Mouse (Mus musculus) heart, embryonic 12.5 days (tissue): ENCODE measurements at regions not wholly inside any gene's neighbourhood (a gene's known extent, or its start where the extent isn't known, plus 50 kb on each side); places are given as distances from the start of the nearest gene placed in this dataset.

Source experiments
- ATAC-seq: fragments of 200-750 bp; cut with Nextera tagmentation; 2 replicates; pipeline ENCODE4 v1.8.0; 2017; ENCODE audit warnings: moderate TSS enrichment, moderate library complexity; ENCODE audit not compliant: insufficient number of reproducible peaks, low FRiP score
- H3K27ac ChIP-seq: fragments of 300-500 bp; sonication (generic); 2 replicates; pipeline ENCODE4 v1.5.1; 2016; ENCODE audit warnings: mild to moderate bottlenecking, moderate library complexity; ENCODE audit not compliant: poor library complexity, severe bottlenecking
- H3K27me3 ChIP-seq: fragments of 300-500 bp; sonication (generic); replicated peaks from 2 replicates; pipeline ENCODE4 v1.6.1; 2016; ENCODE audit warnings: mild to moderate bottlenecking, moderate library complexity
- H3K36me3 ChIP-seq: fragments of 300-500 bp; sonication (generic); 2 replicates; pipeline ENCODE4 v1.6.1; 2016; ENCODE audit warnings: mild to moderate bottlenecking, moderate library complexity
- H3K4me1 ChIP-seq: fragments of 300-500 bp; sonication (generic); replicated peaks from 2 replicates; pipeline ENCODE4 v1.6.1; 2016; ENCODE audit warnings: mild to moderate bottlenecking
- H3K4me2 ChIP-seq: fragments of 300-500 bp; sonication (generic); 2 replicates; pipeline ENCODE4 v1.6.1; 2016; ENCODE audit warnings: mild to moderate bottlenecking, moderate library complexity
- H3K4me3 ChIP-seq: fragments of 300-500 bp; sonication (generic); 2 replicates; pipeline ENCODE4 v1.5.1; 2016; ENCODE audit warnings: mild to moderate bottlenecking
- H3K9ac ChIP-seq: fragments of 300-500 bp; sonication (generic); 2 replicates; pipeline ENCODE4 v1.6.1; 2016; ENCODE audit warnings: mild to moderate bottlenecking, moderate library complexity
- H3K9me3 ChIP-seq: fragments of 300-500 bp; sonication (generic); replicated peaks from 2 replicates; pipeline ENCODE4 v1.6.1; 2016; ENCODE audit warnings: mild to moderate bottlenecking, moderate library complexity
- WGBS: fragments of 180-500 bp; shearing (Covaris S2); methylation state at CpG from one replicate; pipeline ENCODE4 v1.1.7; 2016; 5-methylcytosine and 5-hydroxymethylcytosine counted together

DNA sequence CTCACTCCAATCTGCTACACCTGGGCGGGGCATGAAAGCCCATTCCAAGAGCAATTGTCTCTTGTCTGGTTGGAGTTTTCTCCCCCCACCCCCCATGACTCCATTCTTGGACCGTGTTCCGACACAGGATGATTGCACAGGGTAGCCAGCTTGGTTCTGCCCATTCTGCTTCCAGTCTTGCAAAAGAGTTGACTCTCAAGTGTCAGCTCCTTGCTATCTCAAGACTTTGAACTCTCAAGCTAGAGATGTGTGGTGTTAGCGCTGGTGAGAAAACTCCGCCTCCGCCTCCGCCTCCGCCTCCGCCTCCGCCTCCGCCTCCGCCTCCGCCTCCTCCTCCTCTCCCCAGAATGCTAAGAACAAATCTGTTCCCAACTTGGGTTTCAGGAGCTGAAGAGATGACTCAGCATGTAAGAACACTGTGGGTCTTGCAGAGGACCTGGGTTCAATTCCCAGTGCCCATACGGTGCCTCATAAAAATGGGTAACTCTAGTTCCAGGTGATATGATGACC is 135.1 kb downstream of the Bcat1 start:
- 86% methylated on average over 14 of the region's 14 CpGs for WGBS
- Histone ChIP-seq H3K9me3 (no peaks in the 10 kb centered on the region), H3K4me1 (no peaks in the 10 kb centered on the region), H3K27me3 (no peaks in the 10 kb centered on the region), H3K4me2 (no peak overlapping the region), H3K27ac (no peak overlapping the region), H3K9ac (no peak overlapping the region), H3K36me3 (no peaks in the 10 kb centered on the region), H3K4me3 (no peak overlapping the region)
- no peak for ATAC-seq

DNA sequence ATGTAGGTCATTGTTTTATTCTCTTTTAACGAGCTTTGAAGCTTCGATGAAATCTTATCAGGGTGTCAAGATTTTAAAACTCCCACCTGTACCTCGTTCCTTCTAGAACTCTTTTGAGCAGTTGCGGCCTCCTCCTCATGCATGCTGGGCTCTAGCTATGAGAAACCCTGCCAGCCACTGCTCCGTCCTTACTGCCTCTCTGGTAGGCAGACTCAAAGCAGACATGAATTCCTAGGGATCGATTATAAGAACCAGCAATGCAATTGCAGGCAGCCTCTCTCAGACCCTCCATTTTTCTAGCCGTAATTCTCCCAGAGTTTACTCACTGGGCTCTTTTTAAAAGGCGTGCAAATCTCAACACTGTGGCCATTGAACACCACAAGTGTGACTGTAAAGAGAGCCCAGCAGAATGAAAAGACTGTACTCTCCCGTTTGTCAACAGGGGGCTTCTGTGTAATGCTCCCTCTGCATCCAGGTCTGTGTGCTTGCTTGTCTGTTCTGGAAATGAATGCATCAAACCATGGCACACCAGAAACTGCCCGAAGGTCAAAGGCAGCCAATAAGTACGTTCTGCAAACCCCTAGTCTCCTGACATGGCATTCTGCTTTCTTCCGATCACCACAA is 137.3 kb downstream of the Bcat1 start:
- no peak for ATAC-seq
- no peak overlapping the region for H3K9ac ChIP-seq
- H3K36me3 ChIP-seq: no peaks in the 10 kb centered on the region
- H3K27me3 ChIP-seq: no peaks in the 10 kb centered on the region
- H3K4me1 ChIP-seq: no peaks in the 10 kb centered on the region
- no peak overlapping the region for H3K27ac ChIP-seq
- WGBS: 76% methylated on average over 12 of the region's 12 CpGs
- H3K9me3 ChIP-seq: no peaks in the 10 kb centered on the region
- H3K4me3 ChIP-seq: no peak overlapping the region
- no peak overlapping the region for H3K4me2 ChIP-seq

DNA sequence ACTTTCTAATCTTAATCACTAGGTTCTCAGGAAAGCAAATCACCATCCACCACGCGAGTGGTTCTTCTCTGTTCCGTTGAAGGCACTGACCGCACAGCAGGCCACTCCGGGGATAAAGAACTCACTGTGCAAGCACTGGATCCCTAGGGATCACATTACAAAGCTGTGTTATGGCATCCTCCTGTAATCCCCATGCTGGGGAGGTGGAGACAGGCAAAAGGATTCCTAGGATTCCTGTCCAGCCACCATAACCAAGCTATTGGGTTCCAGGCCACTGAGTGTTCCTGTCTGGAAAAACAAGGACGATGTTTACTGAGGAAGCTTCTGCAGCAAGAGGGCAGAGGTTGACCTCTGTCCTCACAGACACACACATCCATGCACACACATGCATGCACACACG is 138.8 kb downstream of the Bcat1 start:
- Histone ChIP-seq H3K4me3 (no peak overlapping the region), H3K36me3 (no peaks in the 10 kb centered on the region), H3K27me3 (no peaks in the 10 kb centered on the region), H3K27ac (no peak overlapping the region), H3K9ac (no peak overlapping the region), H3K4me1 (no peaks in the 10 kb centered on the region), H3K4me2 (no peak overlapping the region), H3K9me3 (peaks cover 7% of the 10 kb centered on the region; the same call in 1 of the 2 replicates)
- no peak for ATAC-seq
- 66% methylated on average over 7 of the region's 7 CpGs for WGBS

DNA sequence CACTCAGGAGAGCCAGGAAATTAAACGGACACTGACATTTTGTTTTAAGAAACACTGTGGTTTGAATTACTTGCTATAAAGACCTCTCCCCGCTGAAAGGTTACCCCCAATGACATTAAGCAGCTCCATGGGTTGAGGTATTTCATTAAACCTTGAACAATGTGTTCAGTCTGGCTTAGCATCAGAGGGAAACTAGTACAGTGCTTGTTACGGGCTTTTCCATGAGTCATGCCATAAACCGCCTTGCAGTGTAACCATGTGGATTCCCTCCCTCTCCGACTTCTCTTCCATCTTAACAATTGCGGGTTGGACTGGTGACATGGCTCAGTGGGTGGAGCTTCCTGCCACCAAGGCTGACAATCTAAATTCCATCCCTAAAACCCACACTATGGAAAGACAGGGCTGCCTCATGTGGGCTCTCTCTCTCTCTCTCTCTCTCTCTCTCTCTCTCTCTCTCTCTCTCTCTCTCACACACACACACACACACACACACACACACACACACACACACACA is 142.2 kb downstream of the Bcat1 start:
- 68% methylated on average over 6 of the region's 6 CpGs for WGBS
- H3K27ac ChIP-seq: no peak overlapping the region
- H3K4me1 ChIP-seq: no peaks in the 10 kb centered on the region
- no peak for ATAC-seq
- H3K4me2 ChIP-seq: no peak overlapping the region
- no peak overlapping the region for H3K4me3 ChIP-seq
- H3K27me3 ChIP-seq: no peaks in the 10 kb centered on the region
- no peak overlapping the region for H3K9ac ChIP-seq
- peaks cover 7% of the 10 kb centered on the region; the same call in 1 of the 2 replicates for H3K9me3 ChIP-seq
- no peaks in the 10 kb centered on the region for H3K36me3 ChIP-seq

DNA sequence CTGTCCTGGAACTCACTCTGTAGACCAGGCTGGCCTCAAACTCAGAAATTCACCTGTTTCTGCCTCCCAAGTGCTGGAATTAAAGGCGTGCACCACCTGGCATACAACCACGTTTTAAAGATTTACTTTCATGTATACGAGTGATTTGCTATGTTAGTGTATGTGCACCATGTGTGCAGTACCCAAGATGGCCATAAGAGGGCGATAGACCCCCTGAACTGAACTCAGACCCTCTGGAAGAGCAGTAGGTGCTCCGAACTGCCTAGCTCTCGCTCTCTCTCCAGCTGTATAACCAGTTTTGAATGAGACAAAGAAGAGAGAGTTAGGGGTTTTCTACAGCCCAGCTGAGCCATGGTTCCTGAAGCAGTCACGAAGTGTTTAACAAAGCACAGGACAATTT is 143.6 kb downstream of the Bcat1 start:
- Histone ChIP-seq H3K27me3 (no peaks in the 10 kb centered on the region), H3K4me1 (no peaks in the 10 kb centered on the region)
- WGBS: 79% methylated on average over 7 of the region's 7 CpGs

DNA sequence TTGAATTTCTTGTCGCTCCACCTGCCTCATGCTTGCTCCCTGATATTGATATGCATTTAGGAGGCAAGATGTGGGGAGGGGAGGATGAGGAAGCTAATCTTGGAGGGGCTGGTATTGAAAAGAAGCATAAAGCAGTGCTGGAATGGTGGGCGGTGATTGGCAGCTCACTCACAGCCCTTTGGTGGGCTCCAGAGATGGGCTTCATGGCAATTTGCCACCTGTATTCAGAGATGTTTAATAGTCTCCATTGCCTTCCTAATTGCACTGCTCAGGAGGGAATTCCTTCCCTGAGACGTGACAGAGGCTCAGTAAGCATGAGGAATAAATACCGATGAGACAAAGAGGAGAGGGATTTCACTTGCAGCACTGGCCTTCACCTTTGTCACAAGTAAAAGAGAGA is 146.0 kb downstream of the Bcat1 start:
- H3K4me2 ChIP-seq: no peak overlapping the region
- ATAC-seq: no peak
- H3K4me3 ChIP-seq: no peak overlapping the region
- H3K36me3 ChIP-seq: no peaks in the 10 kb centered on the region
- H3K27ac ChIP-seq: no peak overlapping the region
- no peaks in the 10 kb centered on the region for H3K27me3 ChIP-seq
- WGBS: 82% methylated on average over 4 of the region's 4 CpGs
- no peaks in the 10 kb centered on the region for H3K4me1 ChIP-seq
- H3K9ac ChIP-seq: no peak overlapping the region
- H3K9me3 ChIP-seq: peaks cover 7% of the 10 kb centered on the region; the same call in 1 of the 2 replicates

More for the DNA sequence above, 143.6 kb downstream of the Bcat1 start:
- Histone ChIP-seq H3K9me3 (peaks cover 7% of the 10 kb centered on the region; the same call in 1 of the 2 replicates), H3K27ac (no peak overlapping the region), H3K36me3 (no peaks in the 10 kb centered on the region), H3K4me3 (no peak overlapping the region), H3K9ac (no peak overlapping the region), H3K4me2 (no peak overlapping the region)
- no peak for ATAC-seq

DNA sequence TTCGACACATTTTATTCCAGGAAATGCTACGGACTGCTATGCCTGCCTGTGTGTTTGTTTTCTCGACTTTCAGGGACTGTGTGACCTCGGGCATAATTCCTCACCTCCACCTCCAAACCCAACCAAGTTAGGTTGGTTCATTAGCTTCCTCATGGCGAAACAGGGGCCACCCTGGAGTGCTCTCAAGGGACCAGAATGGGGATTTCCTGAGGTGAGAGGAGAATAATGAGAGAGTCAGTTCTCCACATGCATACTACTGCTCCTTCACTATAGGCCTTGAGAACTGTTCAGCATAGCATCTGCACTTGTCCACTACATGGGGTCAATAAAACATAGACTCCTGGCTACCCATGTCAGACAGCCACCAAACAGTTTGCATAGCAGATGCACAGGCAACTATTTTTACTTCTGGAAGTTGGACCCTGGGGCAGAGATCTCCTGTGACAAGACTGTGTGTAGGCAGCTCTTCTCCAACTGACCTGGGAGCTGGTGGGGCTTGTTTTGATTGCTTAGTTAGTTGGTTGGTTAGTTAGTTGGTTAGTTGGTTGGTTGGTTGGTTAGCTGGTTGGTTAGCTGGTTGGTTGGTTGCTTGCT is 146.6 kb downstream of the Bcat1 start:
- no peaks in the 10 kb centered on the region for H3K36me3 ChIP-seq
- no peak overlapping the region for H3K27ac ChIP-seq
- WGBS: 68% methylated on average over 5 of the region's 5 CpGs
- no peak overlapping the region for H3K9ac ChIP-seq
- H3K4me2 ChIP-seq: no peak overlapping the region
- H3K4me1 ChIP-seq: no peaks in the 10 kb centered on the region
- H3K4me3 ChIP-seq: no peak overlapping the region
- ATAC-seq: no peak
- no peaks in the 10 kb centered on the region for H3K27me3 ChIP-seq
- H3K9me3 ChIP-seq: peaks cover 7% of the 10 kb centered on the region; the same call in 1 of the 2 replicates

DNA sequence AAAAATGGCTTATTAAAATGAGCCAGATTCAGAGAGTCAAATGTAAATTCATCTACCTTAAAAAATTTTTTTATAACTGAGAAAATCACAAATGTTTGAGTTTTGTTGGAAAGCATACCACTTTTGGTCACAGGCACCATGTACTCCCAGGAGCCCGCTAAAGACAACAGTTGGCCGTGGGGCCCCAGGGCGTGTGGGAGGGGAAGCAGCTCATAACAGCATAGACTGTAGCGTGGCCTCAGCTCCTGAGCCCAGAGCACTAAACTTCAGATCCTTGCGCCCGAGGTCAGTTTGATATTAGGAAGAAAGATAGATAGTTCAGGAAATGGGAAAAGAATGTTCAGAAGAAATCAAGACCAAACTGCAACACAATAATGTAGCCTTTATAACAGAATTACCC is 145.8 kb upstream of the Sox5 start:
- H3K27me3 ChIP-seq: no peaks in the 10 kb centered on the region
- no peak for ATAC-seq
- WGBS: 56% methylated on average over 6 of the region's 6 CpGs
- H3K4me1 ChIP-seq: no peaks in the 10 kb centered on the region
- no peak overlapping the region for H3K9ac ChIP-seq
- H3K4me3 ChIP-seq: no peak overlapping the region
- peaks cover 3% of the 10 kb centered on the region; the same call in 1 of the 2 replicates for H3K9me3 ChIP-seq
- H3K4me2 ChIP-seq: no peak overlapping the region
- H3K27ac ChIP-seq: no peak overlapping the region
- no peaks in the 10 kb centered on the region for H3K36me3 ChIP-seq

DNA sequence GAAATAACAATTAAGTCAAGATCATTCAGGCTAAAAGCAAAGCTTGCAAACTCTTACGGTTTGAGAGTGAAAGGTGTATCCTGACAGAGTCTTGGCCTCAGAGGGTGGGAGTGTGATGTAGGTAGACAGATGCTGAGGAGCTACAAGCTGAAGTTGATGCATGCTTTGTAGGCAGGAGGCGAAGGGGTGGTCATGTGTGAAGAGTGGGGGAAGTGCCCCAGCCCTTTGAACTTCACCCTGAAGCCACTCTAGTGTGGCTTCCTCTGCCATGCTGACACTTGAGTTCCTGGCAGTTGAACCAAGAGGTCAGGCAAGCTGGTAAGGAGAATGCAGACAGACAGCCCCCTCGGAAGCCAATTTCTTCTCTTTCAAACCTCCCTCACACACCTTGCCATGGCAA is 141.0 kb upstream of the Sox5 start:
- no peaks in the 10 kb centered on the region for H3K36me3 ChIP-seq
- no peaks in the 10 kb centered on the region for H3K9me3 ChIP-seq
- peaks cover 4% of the 10 kb centered on the region for H3K4me1 ChIP-seq
- no peak for ATAC-seq
- no peak overlapping the region for H3K4me2 ChIP-seq
- H3K4me3 ChIP-seq: no peak overlapping the region
- H3K27ac ChIP-seq: no peak overlapping the region
- no peak overlapping the region for H3K9ac ChIP-seq
- WGBS: 77% methylated on average over 3 of the region's 3 CpGs
- no peaks in the 10 kb centered on the region for H3K27me3 ChIP-seq

DNA sequence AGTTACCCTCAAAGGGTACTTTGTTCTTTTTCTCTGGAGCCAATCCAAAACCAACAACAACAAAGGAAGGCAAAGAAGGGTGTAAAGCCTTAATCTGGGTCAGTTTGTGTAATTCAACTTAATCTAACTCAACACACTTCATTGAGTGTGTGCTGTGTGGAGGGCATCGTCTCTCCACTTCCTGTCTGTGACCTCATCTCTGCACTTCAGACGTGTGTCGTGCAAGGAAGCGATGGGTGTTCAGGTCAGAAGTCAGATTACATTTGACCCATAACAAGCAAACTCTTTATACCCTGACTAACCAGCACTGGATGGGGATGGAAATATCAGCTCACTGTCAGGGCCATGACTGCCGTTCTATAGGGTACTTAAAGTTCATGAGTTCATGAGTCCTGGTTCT is 138.0 kb upstream of the Sox5 start:
- H3K4me3 ChIP-seq: no peak overlapping the region
- ATAC-seq: peak; percentile 61; the same call in 1 of the 2 replicates
- H3K9me3 ChIP-seq: no peaks in the 10 kb centered on the region
- H3K9ac ChIP-seq: no peak overlapping the region
- H3K4me1 ChIP-seq: peaks cover 13% of the 10 kb centered on the region
- H3K27me3 ChIP-seq: no peaks in the 10 kb centered on the region
- WGBS: 22% methylated on average over 5 of the region's 5 CpGs
- no peaks in the 10 kb centered on the region for H3K36me3 ChIP-seq
- H3K4me2 ChIP-seq: no peak overlapping the region
- H3K27ac ChIP-seq: peak overlapping the region; percentile 45; the same call in 1 of the 2 replicates

DNA sequence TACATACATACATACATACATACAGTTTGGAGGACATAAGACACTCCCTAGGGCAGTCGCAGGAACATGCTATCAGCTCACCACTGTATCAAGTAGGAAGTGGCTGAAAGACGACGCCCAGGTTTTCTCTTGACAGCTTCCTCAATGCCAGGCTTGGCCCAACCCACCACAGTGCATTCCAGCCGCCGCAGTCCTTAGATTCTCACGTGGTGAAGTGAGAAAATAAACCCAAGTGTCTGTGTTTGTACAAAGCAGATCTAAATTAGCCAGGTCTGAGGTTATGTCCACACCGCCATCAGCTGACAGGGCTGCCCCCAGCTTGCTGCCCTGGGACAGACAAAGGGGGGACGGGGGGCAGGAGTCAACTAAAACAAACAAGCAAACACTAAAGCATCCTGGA is 135.4 kb upstream of the Sox5 start:
- Histone ChIP-seq H3K27ac (peak overlapping the region; percentile 48), H3K4me3 (no peak overlapping the region), H3K27me3 (no peaks in the 10 kb centered on the region), H3K9me3 (no peaks in the 10 kb centered on the region), H3K4me1 (peaks cover 13% of the 10 kb centered on the region), H3K4me2 (peak overlapping the region; percentile 49), H3K9ac (no peak overlapping the region), H3K36me3 (no peaks in the 10 kb centered on the region)
- WGBS: 6% methylated on average over 8 of the region's 8 CpGs
- ATAC-seq: peak; percentile 77
